Mouse (Mus musculus) left cerebral cortex, postnatal 36 days (tissue): ENCODE measurements around the gene Krt7. TPM values are rescaled to one million over a fixed set of nuclear protein-coding genes. Genes with fewer than 3 reads are reported as not detected.
A peak's percentile ranks its signal among the peaks of the same experiment; 100 is the strongest.

Experiments
- DNase-seq, 2 experiments: peaks; one replicate each; pipeline ENCODE4 v3.0.0; 2021 to 2022; ENCODE audit warnings: low spot score in 2 of 2, mixed read lengths in 1 of 2
- intact Hi-C: fragments of 180-260 bp; cut with DNase I; formaldehyde crosslinking; loops from one replicate; pipeline ENCODE4 v1.15.1; 2025
- total RNA-seq, 2 experiments: library from RNA; stranded (reverse); gene quantifications; 2 replicates each; pipeline ENCODE4 v1.2.3; 2021

Krt7 gene
- total RNA-seq, 2 experiments from 2014 or later = 0.07 TPM; not detected in 1

DNA sequence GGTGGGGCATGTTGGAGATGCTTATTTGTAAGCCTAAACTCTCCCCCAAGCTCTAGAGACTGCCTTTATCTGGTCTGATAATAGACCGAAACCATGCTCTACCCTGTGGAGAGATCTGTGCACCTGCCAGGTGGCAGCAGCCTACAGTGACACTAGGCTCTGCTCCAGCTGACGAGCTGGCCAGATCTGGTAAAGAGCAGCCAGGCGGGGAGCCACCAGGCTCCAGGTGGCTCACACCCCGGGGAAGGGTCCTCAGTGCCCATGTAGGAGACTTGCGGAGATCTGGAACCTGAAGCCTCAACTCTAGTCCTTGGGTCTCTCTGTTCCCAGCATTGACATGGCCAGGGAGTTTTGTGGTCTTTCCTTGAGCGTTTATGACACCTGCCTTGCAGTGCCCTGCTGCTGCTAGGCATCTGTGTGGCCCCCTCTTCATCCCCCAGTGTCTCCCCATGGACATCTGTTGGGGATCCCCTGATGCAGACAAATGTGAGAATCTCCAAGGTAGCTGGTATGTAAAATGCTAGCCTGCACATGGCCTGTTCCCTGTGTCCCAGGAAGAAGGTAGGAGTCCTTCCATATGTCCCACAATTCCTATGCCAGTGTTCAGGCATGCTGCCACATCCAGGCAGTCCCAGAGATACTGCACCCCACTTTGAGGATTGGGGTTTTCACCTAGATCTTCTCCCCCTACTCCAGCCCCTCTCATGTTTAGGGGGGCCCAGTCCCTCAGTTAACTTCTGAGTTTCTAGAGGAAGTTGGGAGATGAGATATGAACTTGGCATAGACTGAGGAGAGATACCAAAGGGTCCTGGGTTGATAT is 34.7 kb upstream of the Krt7 start:
- intact Hi-C loops = no loop called here
- no peak for DNase-seq

DNA sequence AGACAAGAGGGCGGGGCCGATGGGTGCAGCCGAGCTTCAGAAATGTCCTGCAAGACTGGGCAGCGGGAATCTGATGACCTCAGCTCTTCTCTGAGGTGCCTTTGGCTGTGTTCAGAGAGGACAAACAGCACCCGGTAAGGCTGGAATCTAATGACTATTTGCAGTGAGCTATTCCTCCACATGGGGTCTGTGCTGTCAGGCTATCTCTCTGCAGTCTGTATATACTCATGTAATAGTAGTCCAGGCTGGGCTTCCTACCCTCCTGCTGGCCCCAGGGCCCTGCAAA is 34.1 kb upstream of the Krt7 start:
- intact Hi-C loops = no loop called here
- DNase-seq = no peak

DNA sequence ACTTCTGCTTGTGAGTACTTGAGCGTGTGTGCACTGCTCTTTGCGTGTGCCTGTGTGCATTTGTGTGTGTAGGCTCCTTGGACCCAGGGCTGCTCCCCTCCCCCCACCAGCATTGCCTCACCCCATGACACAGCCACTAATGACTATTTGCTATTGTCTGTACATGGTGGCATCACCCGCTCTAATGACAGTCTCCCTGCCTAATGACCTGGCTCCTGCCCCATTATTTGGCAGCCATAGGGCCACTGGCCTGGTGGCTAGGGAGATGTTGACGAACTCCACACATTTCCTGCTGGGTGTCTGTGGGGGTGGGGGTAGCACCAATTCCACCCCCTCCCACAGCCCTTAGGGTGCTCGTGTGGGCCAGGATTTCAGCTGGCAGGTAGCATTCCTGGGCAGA is 32.2 kb upstream of the Krt7 start:
- intact Hi-C loops = no loop called here
- no peak for DNase-seq

DNA sequence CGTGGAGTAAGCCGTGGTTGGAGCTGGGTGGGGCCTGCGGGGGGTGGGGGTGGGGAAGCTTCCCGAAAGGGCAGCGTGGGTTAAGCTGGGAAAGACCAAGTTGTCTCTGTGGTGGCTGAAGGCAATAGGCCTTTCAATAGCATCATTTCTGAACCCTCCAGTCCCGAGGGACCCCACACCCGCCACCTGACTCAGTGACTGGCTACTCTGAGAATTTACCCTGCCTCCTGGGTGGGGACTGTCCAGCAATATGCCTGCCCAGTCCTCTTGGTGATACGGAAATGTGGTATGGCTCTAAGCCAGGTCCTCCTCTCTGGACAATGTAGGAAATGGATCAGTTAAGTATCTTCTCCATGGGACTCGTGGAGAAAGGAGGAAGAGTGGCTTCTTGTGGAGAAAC is 29.1 kb upstream of the Krt7 start:
- no peak for DNase-seq
- intact Hi-C loops = no loop called here

DNA sequence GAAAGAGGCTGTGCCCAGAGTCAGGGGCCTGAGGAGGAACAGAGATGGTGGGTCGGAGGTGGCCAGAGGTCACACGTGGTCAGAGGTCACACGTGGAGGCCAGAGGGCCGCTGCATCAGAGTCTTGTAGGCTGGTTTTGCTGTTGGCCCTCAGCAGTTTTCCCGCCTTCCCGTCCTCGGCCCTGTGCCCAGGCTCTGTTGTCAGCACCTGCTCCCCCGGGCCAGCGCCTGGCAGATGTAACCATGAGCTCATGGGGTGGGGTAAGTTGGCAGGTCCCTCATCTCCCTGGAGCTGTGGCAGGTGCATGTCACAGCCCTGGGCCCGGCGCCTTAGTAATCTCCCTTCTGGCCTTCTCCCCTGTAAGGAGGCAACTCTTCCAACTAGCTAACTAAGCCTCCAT is 28.0 kb upstream of the Krt7 start:
- no peak for DNase-seq
- intact Hi-C loops = no loop called here

DNA sequence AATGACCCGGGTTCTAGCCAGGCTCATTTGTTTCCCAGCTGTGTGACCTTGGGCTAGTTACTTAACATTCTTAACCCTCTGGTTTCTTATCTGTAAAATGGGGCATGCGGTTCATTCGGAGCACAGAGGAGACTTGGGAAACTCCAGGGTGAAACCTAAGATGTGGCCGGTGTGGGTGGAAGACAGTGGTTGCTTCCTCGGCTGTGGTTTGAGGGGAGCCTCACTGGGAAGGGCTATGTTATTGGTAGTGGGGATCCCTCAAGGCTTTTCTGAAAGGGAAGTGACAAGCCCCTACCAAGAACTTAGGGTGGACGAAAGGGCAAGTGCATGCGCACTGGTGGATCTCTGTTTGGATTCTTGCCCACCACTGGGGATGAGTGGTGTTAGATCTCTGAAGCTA is 26.2 kb upstream of the Krt7 start:
- intact Hi-C loops = no loop called here
- DNase-seq = no peak

DNA sequence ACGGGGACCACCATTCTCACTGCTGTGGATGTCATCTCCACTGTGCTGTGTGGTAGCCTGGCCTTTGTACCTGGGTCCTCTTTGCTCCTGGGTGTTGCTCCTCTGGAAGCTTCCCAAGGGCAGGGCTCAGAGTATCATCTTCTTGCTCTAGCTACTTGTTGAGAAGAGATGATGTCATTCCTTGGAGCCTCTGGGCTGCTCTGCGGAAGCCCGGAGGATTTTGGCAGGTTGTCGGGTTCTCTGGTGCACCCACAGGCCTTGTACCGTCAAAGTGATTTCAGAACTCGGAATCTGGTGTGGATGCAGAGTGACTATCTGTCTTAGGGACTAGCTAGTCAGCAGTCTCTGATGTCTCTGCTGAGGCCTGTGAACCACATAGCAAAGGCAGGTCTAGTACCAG is 25.8 kb upstream of the Krt7 start:
- intact Hi-C loops = no loop called here
- no peak for DNase-seq

DNA sequence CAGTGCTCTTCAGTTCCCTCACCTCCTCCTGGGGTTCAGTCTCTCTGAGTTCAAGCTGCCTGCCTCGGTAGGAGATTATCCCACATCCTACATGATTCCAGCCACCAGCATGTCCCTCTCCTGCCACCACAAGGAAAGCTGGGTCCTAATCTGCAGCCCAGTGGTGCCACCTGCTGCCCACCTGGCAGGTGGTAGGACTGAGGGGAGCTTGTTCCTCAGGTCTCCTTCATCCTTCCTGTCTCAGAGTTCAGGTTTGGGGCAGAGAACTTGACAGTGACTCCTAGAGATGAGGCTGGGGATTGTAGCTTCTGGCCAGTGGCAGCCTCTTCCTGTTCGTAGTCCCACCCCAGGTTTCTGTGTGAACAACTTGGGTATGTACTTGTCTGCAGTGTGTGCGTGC is 23.7 kb upstream of the Krt7 start:
- no peak for DNase-seq
- intact Hi-C loops = loop anchor here (2.0 kb wide), 1 partner anchor 46 kb away; no protein-coding TSS in a partner anchor

GRCm38 (mm10) chr15:101388034-101388541 is 22.8 kb upstream of the Krt7 start:
- intact Hi-C loops = no loop called here
- DNase-seq = peak in 1 of 2 experiments; percentile 54

DNA sequence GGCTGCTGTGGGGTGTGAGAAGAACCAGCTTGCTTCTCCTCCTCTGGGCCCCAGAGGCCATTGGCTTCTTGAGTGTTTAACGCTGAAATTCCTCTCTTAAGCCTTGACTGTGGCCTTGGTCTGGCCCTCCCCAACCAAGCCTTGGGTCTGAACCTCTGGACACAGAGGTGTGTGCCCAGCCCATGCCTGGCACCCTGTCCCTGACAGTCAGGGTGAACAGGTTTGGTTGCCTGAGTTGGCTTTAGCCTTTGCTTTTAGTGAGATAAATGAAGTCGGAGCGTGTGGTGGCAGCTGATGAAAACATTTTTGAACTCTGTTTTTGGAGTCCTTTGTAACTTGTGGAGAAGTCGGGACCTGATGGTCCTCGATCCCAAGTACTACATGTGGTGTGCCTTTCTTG is 20.6 kb upstream of the Krt7 start:
- intact Hi-C loops = no loop called here
- no peak for DNase-seq

DNA sequence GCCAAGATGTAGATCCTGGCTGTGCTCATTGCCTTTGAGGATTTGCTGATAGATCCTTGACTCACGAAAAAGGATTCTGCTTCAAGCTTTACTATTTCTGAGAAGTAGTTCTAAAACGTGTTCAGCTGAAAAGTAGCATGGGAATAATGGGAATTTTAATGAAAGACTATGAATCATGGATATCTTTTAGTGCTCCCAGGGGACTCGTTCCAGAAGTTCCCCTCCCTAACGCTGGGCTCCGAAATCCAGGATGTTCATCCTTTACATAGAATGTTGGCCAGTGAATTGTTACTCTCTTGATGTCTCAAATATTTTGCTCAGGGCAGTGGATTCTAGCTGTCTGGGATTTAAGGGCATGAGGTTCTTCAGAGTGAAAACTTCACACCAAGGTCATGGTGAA is 18.6 kb upstream of the Krt7 start:
- DNase-seq = no peak
- intact Hi-C loops = no loop called here

DNA sequence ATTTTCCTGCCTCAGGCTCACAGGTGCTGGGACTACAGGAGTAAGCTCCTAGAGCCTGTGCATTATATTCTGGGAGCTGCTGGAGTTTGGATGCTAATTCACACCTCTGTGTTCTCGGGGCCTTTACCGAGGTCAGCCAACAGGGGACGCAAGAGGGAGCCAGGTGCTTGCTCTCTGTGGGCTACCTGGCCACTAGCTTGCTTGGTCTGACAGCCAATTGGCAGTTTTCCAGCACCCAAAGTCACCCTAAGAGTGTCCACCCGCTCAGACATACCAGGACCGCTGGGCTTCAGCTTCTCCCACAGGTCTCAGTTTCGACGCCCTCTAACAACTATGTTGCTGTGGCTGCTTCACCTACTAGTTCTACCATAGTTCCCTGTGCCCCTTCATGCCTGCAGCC is 15.9 kb upstream of the Krt7 start:
- intact Hi-C loops = no loop called here

DNA sequence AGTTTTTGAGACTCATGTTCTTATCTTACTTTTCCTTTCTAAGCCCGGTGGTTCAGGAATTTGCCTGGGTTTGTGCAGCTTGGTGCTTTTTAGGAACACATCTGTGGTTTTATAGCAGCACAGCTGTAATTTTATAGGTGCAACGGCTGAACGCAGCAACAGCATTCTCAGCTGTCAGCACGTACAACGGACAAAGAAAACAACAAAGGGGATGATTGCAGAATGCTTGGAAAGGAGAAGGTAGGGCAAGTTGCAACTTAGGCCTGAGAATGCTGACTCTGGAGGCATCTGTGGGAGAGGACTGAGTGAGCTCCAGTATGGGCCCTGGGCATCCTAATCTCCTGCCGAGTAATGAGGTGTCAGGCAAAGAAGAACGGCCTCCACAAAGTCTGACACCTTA is 14.4 kb upstream of the Krt7 start:
- DNase-seq = no peak
- intact Hi-C loops = no loop called here

More for the DNA sequence above, 15.9 kb upstream of the Krt7 start:
- DNase-seq = no peak

GRCm38 (mm10) chr15:101396921-101397320 is 13.9 kb upstream of the Krt7 start:
- intact Hi-C loops = no loop called here
- no peak for DNase-seq

- no peak for DNase-seq
- intact Hi-C loops = no loop called here
Observed at GRCm38 (mm10) chr15:101397683-101398082, 13.2 kb upstream of the Krt7 start.

DNA sequence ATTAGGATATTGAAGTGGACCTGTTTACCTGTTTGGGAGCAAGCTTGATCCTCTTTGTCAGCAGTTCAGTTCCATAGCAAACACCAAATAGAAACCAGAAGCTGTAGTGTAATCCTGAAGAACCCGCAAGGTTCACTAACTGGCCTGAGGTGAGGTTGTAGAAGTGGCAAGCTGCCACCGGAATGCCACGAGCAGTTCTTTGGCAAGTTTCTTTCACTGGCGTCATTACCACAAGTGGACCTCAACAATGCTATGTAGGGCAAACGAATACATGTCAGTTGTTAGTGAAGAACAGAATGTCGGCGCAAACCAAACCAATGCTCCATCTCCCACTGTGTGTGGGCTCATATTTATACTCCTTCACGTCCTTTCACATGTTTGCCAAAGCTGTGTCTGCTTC is 12.6 kb upstream of the Krt7 start:
- intact Hi-C loops = no loop called here
- no peak for DNase-seq

- intact Hi-C loops = no loop called here
- no peak for DNase-seq
Observed at GRCm38 (mm10) chr15:101412188-101412587, 1.3 kb downstream of the Krt7 start.

DNA sequence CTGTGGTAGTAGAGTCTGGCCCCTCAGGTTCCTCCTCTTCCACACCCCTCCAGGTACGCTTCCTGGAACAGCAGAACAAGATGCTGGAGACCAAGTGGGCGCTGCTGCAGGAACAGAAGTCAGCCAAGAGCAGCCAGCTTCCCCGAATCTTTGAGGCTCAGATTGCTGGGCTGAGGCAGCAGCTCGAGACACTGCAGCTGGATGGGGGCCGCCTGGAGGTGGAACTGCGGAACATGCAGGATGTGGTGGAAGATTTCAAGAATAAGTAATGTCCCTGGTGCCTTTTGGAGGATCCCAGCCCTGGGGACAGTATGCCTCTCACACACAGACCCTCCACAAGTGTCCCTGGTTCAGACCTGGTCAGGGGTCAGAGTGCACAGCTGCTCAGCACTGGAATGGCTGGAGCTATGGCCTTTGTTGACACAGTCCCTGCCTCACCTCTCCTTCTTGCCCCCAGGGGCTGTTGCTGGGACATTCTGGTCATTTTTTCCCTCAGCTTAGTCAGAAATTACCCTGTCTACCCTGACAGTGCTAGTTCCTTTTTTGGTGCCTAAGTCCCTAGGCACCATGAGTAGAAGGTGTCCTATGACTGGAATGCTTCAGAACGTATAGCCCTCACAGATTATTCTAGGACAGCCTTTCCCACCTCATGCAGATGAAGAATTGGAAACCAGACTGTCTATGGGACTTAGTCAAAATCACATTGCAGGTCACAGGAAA is 3.2 kb downstream of the Krt7 start:
- DNase-seq = no peak
- intact Hi-C loops = no loop called here

DNA sequence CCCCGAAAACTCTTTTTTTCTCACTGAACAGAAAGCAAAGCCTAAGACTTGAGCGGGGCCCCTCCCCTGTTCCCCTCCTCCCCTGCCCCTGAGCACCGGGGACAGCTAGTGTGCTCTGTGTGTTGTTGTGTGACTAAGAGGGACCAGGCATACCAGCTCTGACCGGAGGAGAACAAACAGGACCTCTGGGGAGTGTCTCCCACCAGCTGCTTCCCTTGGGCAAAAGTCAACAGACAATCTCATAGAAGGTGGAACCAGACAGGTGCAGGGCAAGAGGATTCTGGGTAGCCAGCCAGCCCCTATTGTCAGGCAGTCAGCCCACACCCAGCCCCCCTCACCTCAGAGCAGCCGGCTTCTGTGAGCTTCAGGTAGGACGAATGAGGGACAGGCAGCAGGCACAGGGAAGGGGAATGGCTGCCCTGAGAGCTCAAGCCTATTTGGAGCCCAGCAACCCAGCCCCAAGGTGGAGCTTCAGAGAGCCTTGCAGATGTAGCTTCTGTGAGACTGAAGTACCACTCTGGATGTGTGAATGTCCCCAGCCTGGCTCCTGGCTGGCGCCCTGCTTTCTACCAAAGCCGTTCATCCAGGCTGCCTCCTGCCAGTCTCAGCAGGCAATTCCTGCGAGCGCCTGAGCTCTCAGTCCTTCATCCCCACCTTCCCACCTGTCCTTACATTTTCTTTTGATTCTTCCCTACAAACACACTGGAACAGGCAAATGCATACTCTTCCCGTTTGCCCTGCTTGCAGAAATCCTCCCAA is 4.1 kb downstream of the Krt7 start:
- DNase-seq = no peak
- intact Hi-C loops = no loop called here

DNA sequence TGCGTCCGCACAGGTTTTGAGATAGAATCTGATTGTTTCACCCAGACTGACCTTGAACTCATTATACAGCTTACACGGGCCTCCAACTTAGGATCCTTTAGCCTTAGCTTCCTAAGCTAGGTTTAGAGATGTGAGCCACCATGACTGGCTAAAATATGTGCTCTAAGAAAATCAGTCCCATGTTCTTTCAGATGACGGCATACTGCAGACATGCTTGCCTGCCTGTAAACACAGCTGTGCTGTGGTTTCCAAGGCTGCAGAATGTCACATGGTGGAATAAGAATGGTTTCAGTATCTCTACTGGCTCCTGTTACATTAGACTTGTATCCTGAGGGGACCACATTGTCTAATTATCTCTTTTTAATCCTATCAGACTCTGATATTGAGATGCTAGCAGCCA is 8.1 kb downstream of the Krt7 start:
- intact Hi-C loops = no loop called here
- no peak for DNase-seq

DNA sequence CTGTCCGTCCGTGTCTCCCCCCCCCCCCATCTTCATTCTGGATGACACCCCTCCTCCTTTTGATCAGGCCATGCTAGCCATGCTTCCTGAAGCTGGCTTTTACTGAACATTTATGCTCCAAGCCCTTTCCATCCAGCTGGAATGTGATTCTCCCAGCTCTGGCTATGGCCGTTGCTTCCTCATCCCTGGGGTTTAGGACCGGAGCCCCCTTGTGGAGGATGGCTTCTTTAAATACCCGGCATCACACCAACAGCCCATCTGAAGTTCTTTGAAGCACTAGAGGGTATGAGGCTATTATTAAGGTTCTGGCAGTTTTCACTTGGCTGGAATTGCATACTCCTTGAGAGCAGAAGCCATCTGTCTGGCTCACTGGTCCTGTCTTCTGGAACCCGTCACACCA is 10.1 kb downstream of the Krt7 start:
- DNase-seq = no peak
- intact Hi-C loops = no loop called here
